Mouse (Mus musculus) Patski (cell line): ENCODE data around the gene Usp47. TPM values are rescaled to one million over a fixed set of nuclear protein-coding genes. Genes with fewer than 3 reads are reported as not detected.

Experiments used
- ATAC-seq: fragments of 100-300 bp; one replicate; pipeline ENCODE4 v1.8.0; 2021
- CTCF ChIA-PET: fragments of 350-600 bp; sonication (Branson Sonifier 250); formaldehyde crosslinking; loops from one replicate; lab custom pipeline; 2022; ENCODE audit warnings: inconsistent platforms; lab: Charles Lee
- POLR2A ChIA-PET: fragments of 350-600 bp; sonication (Branson Sonifier 250); formaldehyde crosslinking; loops from one replicate; lab custom pipeline; 2022; ENCODE audit warnings: antibody characterized with exemption, inconsistent platforms; lab: Charles Lee
- DNase-seq: peaks from one replicate; pipeline ENCODE4 v3.0.0-alpha.2; 2011; ENCODE audit warnings: low read depth, low spot score
- H3K27me3 ChIP-seq: fragments of 371-371 bp; one replicate; pipeline ENCODE4 v1.5.1; 2021
- CTCF ChIP-seq: fragments of 100-300 bp; IDR thresholded peaks from one replicate; pipeline ENCODE4 v1.5.1; 2021
- in situ Hi-C: fragments of 300-500 bp; cut with MboI; formaldehyde crosslinking; loops from 3 replicates; pipeline ENCODE4 v1.11.1; 2018; ENCODE audit warnings: low pct_unique_long_range_greater_than_20kb, mixed read lengths
- polyA plus RNA-seq: library from polyadenylated mRNA; unstranded; gene quantifications from one replicate; pipeline ENCODE4 v1.2.3, GENCODE M21; 2021

Gene Usp47
- polyA plus RNA-seq, 1 experiment from 2014 or later: 79.3 TPM

GRCm38 (mm10) chr7:112144646-112145179 is 121.4 kb downstream of the Usp47 start:
- H3K27me3 ChIP-seq: no peaks in the 10 kb centered on the region
- POLR2A ChIA-PET: interaction anchor here (2.4 kb wide), 1 partner anchor 13 kb away, joined by 8 read pairs; no protein-coding TSS in a partner anchor
- no peak for TF ChIP-seq CTCF
- no peak for DNase-seq
- ATAC-seq: no peak
- in situ Hi-C loops: no loop called here
- CTCF ChIA-PET: interaction anchor here (1.4 to 1.5 kb wide), 2 partner anchors 9 to 55 kb away, joined by 3 to 9 read pairs; no protein-coding TSS in a partner anchor

GRCm38 (mm10) chr7:112147979-112148378 is 124.7 kb downstream of the Usp47 start:
- peak; percentile 14 for ATAC-seq
- in situ Hi-C loops: no loop called here
- TF ChIP-seq CTCF: no peak
- peak; percentile 77 for DNase-seq
- ChIA-PET CTCF (no interaction called here), POLR2A (interaction anchor here (0.8 kb wide), 1 partner anchor 10 kb away, joined by 3 read pairs; no protein-coding TSS in a partner anchor)
- H3K27me3 ChIP-seq: no peaks in the 10 kb centered on the region

DNA sequence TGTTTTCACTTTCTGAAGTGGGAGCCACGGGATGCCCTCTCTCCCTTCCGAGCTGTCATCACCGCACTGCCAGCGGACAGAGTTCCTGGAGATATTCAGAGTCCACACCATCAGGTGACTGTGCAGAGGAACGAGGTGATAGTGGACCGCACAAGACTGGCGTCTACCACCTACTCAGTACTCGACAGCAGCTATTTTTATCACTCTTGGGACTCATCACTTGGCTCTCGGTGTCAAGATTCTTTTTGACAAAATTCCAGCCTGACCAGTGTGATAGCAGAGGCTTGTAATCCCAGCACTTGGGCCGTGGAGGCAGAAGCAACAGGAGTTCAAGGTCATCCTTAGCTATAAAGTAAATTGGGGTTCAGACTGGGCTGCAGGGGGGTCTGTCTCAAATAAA is 125.8 kb downstream of the Usp47 start:
- in situ Hi-C loops: no loop called here
- no peaks in the 10 kb centered on the region for H3K27me3 ChIP-seq
- ATAC-seq: no peak
- ChIA-PET POLR2A (interaction anchor here (0.5 to 1.0 kb wide), 2 partner anchors 23 to 41 kb away, joined by 3 read pairs; no protein-coding TSS in a partner anchor), CTCF (no interaction called here)
- no peak for DNase-seq
- TF ChIP-seq CTCF: no peak

GRCm38 (mm10) chr7:112154445-112154844 is 131.1 kb downstream of the Usp47 start:
- in situ Hi-C loops: no loop called here
- DNase-seq: no peak

DNA sequence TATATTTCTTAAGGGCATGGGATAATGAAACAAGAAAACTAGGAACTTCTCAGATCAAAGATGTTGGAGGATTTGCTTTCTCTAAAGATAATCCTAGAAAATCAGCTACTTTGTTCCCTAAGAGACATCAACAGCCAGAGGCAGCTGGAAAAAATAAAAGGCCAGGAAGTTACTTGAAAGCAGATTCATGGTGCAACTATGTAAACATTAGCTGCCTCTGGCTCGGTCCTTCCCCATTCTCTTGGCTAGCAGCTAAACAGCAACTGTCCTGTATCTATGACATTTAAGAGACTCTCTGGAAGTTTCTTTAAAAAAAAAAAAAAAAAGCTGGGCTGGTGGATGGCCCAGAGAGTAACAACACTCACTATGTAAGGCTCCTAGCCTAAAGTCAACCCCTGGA is 131.9 kb downstream of the Usp47 start:
- H3K27me3 ChIP-seq: no peaks in the 10 kb centered on the region
- no peak for TF ChIP-seq CTCF
- CTCF ChIA-PET: interaction anchor here (0.6 to 1.3 kb wide), 2 partner anchors 28 to 39 kb away, joined by 3 to 5 read pairs; no protein-coding TSS in a partner anchor
- no peak for DNase-seq
- POLR2A ChIA-PET: interaction anchor here (0.6 kb wide), 1 partner anchor 748 kb away, joined by 3 read pairs; no protein-coding TSS in a partner anchor
- in situ Hi-C loops: no loop called here
- no peak for ATAC-seq

More at GRCm38 (mm10) chr7:112154445-112154844, 131.1 kb downstream of the Usp47 start:
- H3K27me3 ChIP-seq: no peaks in the 10 kb centered on the region
- ChIA-PET CTCF (interaction anchor here (1.1 to 2.0 kb wide), 5 partner anchors 10 to 51 kb away, joined by 3 to 9 read pairs (median 4); no protein-coding TSS in a partner anchor), POLR2A (no interaction called here)
- TF ChIP-seq CTCF: no peak
- peak; percentile 29 for ATAC-seq

DNA sequence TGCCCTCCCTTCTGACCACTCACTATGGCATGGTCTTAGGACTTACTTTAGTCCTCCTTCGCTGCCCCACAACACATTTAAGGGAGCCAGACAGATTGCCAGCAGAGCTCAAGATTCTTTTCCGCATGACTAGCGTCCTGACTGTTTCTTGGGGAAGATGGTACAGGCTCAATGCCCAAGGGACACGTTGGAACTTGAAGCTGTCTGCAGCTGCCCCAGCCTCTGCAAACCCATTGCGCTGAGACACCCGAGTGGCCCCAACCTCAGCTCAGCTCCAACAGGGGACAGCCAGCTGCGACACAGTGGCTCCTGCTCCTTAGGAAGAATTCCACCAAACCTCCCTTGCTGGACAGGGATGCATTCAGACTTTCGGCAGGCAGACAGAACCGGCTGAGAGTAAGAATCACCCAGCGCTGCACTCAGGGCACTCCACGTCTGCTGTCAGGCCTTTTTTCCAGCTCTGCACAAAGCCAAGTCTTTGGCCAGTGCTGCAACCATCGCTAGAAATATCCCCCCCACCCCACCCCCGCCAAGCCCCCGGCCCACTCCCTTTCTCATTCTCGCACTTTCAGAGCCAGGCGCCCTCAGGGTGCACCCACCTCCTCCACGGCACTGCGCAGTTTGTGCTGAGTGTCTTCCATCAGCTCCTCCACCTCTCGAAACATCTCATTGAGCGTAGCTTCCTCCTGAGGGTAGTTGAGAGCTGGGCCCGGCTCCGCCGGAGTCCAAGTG is 134.4 kb downstream of the Usp47 start:
- DNase-seq: no peak
- ATAC-seq: peak; percentile 32
- in situ Hi-C loops: no loop called here
- no peaks in the 10 kb centered on the region for H3K27me3 ChIP-seq
- no peak for TF ChIP-seq CTCF
- ChIA-PET POLR2A (interaction anchor here (0.8 to 1.2 kb wide), 2 partner anchors 9 to 14 kb away, joined by 3 to 8 read pairs; no protein-coding TSS in a partner anchor), CTCF (interaction anchor here (1.4 to 1.8 kb wide), 2 partner anchors 17 to 22 kb away, joined by 3 to 7 read pairs; no protein-coding TSS in a partner anchor)

DNA sequence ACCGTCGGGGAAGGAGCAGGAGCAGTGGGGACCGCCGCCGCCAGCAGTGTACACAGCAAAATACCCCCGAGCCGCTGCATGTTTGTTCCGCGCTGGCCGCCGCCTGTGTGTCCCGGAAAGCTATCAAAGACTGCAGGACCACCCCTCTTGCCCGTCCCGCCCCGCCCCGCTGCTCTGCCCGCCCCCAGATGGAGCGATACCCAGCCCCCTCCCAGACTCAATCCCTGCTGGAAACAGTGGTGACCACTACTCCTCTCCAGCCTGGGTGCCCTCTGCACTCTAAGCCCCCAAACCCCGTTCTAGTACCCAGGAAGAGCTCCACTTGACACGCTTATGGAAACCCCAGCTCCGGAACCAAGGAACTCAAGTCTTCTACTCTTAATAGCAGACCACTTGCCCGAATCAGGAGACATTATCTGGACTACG is 135.0 kb downstream of the Usp47 start:
- no peak for TF ChIP-seq CTCF
- ChIA-PET CTCF (interaction anchor here (1.4 to 1.8 kb wide), 2 partner anchors 18 to 22 kb away, joined by 3 to 7 read pairs; no protein-coding TSS in a partner anchor), POLR2A (interaction anchor here (1.2 kb wide), 1 partner anchor 15 kb away, joined by 8 read pairs; no protein-coding TSS in a partner anchor)
- in situ Hi-C loops: no loop called here
- no peak for DNase-seq
- no peaks in the 10 kb centered on the region for H3K27me3 ChIP-seq
- ATAC-seq: no peak

- in situ Hi-C loops: no loop called here
- CTCF ChIA-PET: interaction anchor here (1.4 to 1.8 kb wide), 2 partner anchors 18 to 21 kb away, joined by 3 to 7 read pairs; no protein-coding TSS in a partner anchor
- no peak for TF ChIP-seq CTCF
Observed at GRCm38 (mm10) chr7:112158942-112159341, 135.6 kb downstream of the Usp47 start, which contains the start of gene Dkk3. Gene Dkk3, minus strand, starts transcription at chr7:112159057.

DNA sequence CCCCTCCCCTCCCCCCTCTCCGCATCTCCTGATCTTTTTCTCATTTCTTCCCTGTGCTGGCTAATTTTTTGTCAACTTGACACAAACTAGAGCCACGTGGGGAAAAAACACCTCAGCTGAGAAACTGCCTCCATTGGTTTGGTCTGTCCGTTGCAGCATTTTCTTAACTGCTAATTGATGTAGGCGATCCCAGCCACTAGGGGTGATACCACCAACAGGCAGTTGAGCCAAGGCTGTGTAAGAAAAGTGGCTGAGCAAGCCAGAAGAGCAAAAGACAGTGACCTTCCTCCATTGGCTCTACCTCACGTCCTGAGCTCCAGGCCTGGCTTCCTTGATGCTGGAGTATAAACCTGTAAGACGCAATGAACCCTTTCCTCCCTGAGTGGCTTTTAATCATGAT is 136.5 kb downstream of the Usp47 start:
- in situ Hi-C loops: no loop called here
- ATAC-seq (no peak), DNase-seq (no peak)
- H3K27me3 ChIP-seq: no peaks in the 10 kb centered on the region
- ChIA-PET CTCF (no interaction called here), POLR2A (no interaction called here)
- TF ChIP-seq CTCF: no peak

More at GRCm38 (mm10) chr7:112158942-112159341, 135.6 kb downstream of the Usp47 start, which contains the start of gene Dkk3:
- no peaks in the 10 kb centered on the region for H3K27me3 ChIP-seq
- POLR2A ChIA-PET: no interaction called here
- ATAC-seq: no peak
- DNase-seq: no peak

Other genes with a start within 250 kb of the Usp47 start
- 6.1 TPM for gene Galnt18, start 243.5 kb upstream of the Usp47 start, polyA plus RNA-seq
- 99.9 TPM for gene Dkk3, start 135.6 kb downstream of the Usp47 start, polyA plus RNA-seq
- gene Mical2, start 202.4 kb downstream of the Usp47 start, polyA plus RNA-seq: 50.7 TPM